Mouse (Mus musculus): ENCODE measurements around the gene Dnah1.

DNA sequence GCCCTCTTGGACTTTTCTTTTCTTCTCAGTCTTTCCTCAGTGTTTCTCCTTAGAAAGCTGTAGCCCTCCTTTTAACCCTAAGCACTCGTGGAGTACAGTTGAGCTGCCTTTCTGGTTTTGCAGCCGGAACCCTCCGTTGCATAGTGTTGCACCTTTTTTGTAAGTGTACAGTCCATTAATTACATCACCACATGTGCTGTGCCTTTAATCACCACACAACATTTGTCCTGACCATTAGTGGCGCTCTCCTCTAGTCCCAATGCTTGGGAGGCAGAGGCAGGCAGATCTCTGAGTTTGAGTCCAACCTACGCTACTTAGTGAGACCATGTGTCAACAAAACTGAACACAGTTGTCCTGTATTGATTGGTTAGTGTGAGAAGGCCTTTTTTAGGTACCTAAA lies 71.6 kb downstream of the Dnah1 start:
- TF ChIP-seq CTCF (conservative IDR thresholded peaks at IDR 0.05; ENCODE audit: low read length) (no peak), NANOG (IDR thresholded peaks at IDR 0.05; ENCODE audit: borderline replicate concordance, low read length) (no peak)

Data from E14TG2a.4 (cell line).